Mouse (Mus musculus) heart, postnatal 10 days (tissue): ENCODE measurements around the gene Hoxb4. TPM values are rescaled to one million over a fixed set of nuclear protein-coding genes. Genes with fewer than 3 reads are reported as not detected.

Experiments
- DNase-seq, 2 experiments: peaks; one replicate each; pipeline ENCODE4 v3.0.0; 2021
- intact Hi-C: fragments of 180-260 bp; cut with DNase I; formaldehyde crosslinking; loops from one replicate; pipeline ENCODE4 v1.15.1; 2025
- total RNA-seq, 2 experiments: library from RNA; stranded (reverse); gene quantifications; 2 replicates each; pipeline ENCODE4 v1.2.3; 2021

Gene Hoxb4
- total RNA-seq, 2 experiments from 2014 or later = 1.1 TPM

GRCm38 (mm10) chr11:96284041-96284749 is 33.9 kb upstream of the Hoxb4 start:
- peak in 1 of 2 experiments; percentile 43 for DNase-seq
- intact Hi-C loops = no loop called here

- intact Hi-C loops = no loop called here
- DNase-seq = no peak
Observed at GRCm38 (mm10) chr11:96284774-96285734, 33.0 kb upstream of the Hoxb4 start.

DNA sequence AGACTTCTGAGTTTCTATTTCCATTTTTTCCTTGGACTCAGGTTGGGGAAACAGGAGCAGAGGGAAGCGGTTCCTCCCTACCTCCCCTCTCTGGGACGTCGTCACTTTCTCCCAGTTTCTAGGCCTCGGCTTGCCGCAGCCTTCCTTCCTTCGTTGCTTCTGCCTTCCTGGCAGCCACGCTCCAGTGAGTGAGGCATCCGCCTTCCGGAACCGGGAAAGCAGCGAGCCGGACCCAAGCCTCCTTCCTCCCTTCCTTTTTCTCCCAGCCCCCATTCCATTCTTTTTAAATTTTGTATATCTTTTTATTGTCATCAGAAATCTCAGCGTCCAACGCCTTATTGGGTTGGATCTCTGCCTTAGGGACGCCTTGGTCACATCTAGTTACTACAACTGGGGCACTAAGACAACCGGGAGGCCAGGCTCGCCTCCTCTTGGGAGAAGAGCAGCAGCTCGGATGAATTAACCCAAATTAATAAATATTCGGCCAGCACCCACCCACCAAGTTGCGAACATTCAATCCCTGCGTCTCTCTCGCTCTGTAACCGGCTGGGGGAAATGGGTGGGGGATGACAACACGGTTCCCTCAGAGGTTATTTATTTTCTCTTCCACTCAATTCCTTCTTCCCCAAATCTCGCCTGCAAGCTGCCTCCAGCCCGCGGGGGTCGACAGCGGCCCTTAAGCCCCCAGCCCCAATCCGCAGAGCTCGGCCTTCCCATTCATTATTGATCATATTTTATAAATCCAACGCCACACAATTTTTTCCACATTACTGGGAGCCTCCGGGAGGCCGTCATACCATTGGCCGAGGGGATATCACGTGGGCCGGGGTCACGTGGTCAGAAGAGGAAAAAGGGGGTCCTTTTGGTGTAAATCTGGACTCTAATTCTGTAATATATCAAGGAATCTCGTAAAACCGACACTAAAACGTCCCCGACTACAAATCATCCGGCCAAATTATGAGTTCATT is 32.0 kb upstream of the Hoxb4 start, which contains the start of gene Hoxb7:
Gene Hoxb7 (plus strand): TSS at position 853 of the 968 bp plus-strand sequence.
- DNase-seq = no peak
- intact Hi-C loops = no loop called here

DNA sequence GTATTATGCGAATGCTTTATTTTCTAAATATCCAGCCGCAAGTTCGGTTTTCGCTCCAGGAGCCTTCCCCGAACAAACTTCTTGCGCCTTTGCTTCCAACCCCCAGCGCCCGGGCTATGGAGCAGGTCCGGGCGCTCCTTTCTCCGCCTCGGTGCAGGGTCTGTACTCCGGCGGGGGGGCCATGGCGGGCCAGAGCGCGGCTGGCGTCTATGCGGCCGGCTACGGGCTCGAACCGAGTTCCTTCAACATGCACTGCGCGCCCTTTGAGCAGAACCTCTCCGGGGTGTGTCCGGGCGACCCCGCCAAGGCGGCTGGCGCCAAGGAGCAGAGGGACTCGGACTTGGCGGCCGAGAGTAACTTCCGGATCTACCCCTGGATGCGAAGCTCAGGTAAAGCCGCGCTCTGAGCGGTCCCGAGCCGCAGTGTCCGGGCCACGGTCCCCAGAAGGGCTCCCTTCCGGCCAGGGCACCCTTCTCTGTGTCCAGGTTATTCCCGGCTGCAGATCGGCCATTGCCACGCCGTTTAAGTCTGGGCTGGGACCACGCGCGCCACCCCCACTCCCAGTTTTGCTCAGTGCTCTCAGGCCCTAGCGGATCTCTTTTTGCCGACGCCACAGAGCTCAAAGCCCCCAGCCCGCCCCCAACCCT is 31.2 kb upstream of the Hoxb4 start:
- DNase-seq = no peak
- intact Hi-C loops = no loop called here

GRCm38 (mm10) chr11:96287411-96287810 is 30.7 kb upstream of the Hoxb4 start:
- DNase-seq = no peak
- intact Hi-C loops = no loop called here

GRCm38 (mm10) chr11:96288455-96289221 is 29.4 kb upstream of the Hoxb4 start:
- intact Hi-C loops = no loop called here
- no peak for DNase-seq

DNA sequence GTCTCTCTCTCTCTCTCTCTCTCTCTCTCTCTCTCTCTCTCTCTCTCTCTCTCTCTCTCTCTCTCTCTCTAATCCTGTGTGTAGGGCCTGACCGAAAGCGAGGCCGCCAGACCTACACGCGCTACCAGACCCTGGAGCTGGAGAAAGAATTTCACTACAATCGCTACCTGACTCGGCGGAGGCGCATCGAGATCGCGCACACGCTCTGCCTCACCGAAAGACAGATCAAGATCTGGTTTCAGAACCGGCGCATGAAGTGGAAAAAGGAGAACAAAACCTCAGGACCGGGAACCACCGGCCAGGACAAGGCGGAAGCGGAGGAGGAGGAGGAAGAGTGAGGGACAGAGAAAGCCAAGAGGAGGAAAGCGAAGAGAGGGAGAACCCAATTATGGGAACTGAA is 28.8 kb upstream of the Hoxb4 start:
- DNase-seq = no peak
- intact Hi-C loops = no loop called here

DNA sequence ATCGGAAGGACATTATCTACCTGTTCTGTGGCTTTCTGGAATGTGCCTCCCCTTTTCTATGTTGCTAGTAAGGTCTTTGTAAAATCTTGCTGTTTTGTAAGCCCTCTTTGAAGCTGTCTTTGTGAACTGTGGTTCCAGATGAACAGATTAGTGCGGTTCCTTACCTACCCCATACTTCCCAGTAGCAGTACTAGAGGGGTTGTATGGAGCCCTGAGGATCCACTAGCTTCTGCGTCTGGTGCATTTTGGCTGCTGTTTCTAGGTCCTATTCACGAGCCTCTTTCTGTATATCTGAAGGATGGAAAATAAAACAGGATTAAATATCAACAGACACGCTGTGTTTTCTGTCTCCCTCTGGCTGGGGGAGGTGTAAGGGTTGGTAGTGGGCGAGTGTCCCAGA is 28.2 kb upstream of the Hoxb4 start:
- intact Hi-C loops = no loop called here
- DNase-seq = no peak

- no peak for DNase-seq
- intact Hi-C loops = no loop called here
Observed at GRCm38 (mm10) chr11:96290705-96291355, 27.2 kb upstream of the Hoxb4 start.

DNA sequence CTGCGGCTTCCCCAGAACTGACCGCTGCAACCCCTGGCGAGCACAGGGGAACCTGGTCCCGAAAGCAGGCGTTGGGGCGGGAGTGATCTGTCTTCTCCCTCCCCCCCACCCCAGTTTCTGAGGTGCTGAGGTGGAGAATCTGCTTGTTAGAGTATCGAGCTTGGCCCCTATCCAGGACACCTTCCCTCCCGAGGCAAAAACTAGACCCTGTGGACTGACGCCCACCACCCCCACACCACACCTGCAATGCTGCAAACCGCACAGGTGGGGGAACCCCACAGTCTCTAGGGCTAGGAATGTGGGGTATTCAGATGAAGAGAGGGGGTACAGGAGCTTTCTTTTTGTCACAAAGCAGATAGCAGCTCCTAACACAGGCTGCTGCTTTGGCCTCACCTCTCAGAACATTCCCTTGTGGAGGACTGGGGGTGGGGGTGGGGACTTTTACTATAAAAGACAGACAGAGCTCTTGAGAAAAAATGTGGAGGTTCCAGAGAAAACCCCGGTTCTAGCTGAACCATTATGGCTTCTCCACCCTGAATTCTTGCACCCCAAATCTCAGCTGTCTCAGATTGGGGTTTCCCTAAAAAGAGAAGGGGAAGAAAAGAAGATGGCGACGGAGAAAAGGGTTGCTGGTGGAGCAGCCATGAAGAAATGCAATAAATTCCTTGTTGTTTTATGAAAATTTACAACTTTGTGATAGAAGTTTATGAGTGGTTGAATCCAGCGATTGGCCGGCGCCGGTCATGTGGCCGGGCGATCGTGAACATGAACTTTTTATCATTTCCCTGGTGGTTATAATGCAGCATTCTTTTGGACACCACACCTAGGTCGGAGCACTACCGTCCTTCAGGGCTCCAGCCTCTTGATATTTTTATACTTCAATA is 26.1 kb upstream of the Hoxb4 start, which contains the start of gene Hoxb6:
Gene Hoxb6 (plus strand): TSS at position 796 of the 884 bp plus-strand sequence.
- intact Hi-C loops = no loop called here
- DNase-seq = no peak

DNA sequence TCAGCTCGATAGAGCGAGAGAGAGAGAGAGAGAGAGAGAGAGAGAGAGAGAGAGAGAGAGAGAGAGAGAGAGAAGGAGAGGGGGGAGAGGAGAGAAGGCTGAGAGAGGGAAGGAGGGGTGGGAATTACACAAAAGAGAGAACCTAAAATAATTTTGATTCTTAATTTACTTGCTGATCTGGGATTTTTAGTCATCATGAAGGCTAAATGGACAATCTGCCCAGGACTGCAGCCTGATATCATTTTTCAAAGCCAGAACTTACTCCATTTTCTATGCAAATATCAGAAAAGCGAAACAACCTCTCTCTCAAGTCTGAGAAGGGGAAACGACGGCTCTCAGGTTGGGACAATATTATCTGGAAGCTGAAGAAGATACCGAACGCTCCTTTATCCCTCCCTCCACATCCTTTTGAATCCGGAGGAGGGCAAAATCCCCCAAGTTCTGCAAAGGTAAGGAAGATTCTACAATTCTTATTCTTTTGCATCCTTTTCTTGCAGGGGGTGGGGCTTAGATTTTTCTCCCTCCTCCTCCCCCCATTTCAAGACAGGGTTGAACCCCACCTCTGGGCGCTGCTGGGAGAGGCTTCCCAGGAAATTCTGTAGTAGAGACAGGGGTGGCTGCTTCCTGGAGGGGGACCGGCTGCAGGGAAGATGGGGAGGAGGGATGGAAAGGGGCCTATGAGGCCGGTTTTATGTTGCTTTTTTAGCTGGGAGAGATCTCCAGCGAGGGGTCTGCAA is 25.3 kb upstream of the Hoxb4 start:
- intact Hi-C loops = no loop called here
- DNase-seq = no peak

GRCm38 (mm10) chr11:96293302-96293921 is 24.7 kb upstream of the Hoxb4 start:
- intact Hi-C loops = no loop called here
- DNase-seq = no peak

- peak; percentile 73 to 86 for DNase-seq
- intact Hi-C loops = loop anchor here (2.0 kb wide), 1 partner anchor 16 kb away; no protein-coding TSS in a partner anchor
Observed at GRCm38 (mm10) chr11:96294245-96295091, 23.6 kb upstream of the Hoxb4 start.

- no peak for DNase-seq
- intact Hi-C loops = loop anchor here (2.0 kb wide), 1 partner anchor 16 kb away; no protein-coding TSS in a partner anchor
Observed at GRCm38 (mm10) chr11:96295092-96295835, 22.8 kb upstream of the Hoxb4 start.

GRCm38 (mm10) chr11:96296997-96297396 is 21.1 kb upstream of the Hoxb4 start:
- intact Hi-C loops = no loop called here
- no peak for DNase-seq
